Mouse (Mus musculus) heart, embryonic 11.5 days (tissue): ENCODE results near the gene Tbrg1. TPM values are rescaled to one million over a fixed set of nuclear protein-coding genes. Genes with fewer than 3 reads are reported as not detected.

Source experiments
- ATAC-seq: fragments of 200-750 bp; cut with Nextera tagmentation; replicated peaks from 2 replicates; pipeline ENCODE4 v1.8.0; 2017; ENCODE audit warnings: moderate library complexity; ENCODE audit not compliant: insufficient number of reproducible peaks, low FRiP score, low TSS enrichment
- H3K27ac ChIP-seq: fragments of 300-500 bp; sonication (generic); 2 replicates; pipeline ENCODE4 v1.5.1; 2014; ENCODE audit warnings: mild to moderate bottlenecking, low read depth, low read length
- H3K27me3 ChIP-seq: fragments of 300-500 bp; sonication (generic); 2 replicates; pipeline ENCODE4 v1.6.1; 2014; ENCODE audit warnings: mild to moderate bottlenecking, low read length, mixed read lengths; ENCODE audit not compliant: control insufficient read depth, insufficient read depth
- H3K36me3 ChIP-seq: fragments of 300-500 bp; sonication (generic); 2 replicates; pipeline ENCODE4 v1.6.1; 2014; ENCODE audit warnings: mild to moderate bottlenecking, low read length, moderate library complexity, mixed read lengths; ENCODE audit not compliant: control insufficient read depth, insufficient read depth
- H3K4me1 ChIP-seq: fragments of 300-500 bp; sonication (generic); 2 replicates; pipeline ENCODE4 v1.6.1; 2014; ENCODE audit warnings: low read length; ENCODE audit not compliant: control insufficient read depth, insufficient read depth
- H3K4me2 ChIP-seq: fragments of 300-500 bp; sonication (generic); 2 replicates; pipeline ENCODE4 v1.6.1; 2014; ENCODE audit warnings: mild to moderate bottlenecking, moderate library complexity
- H3K4me3 ChIP-seq: fragments of 300-500 bp; sonication (generic); 2 replicates; pipeline ENCODE4 v1.5.1; 2014; ENCODE audit warnings: low read depth, low read length
- H3K9ac ChIP-seq: fragments of 300-500 bp; sonication (generic); 2 replicates; pipeline ENCODE4 v1.6.1; 2014; ENCODE audit warnings: mild to moderate bottlenecking, low read depth, low read length, moderate library complexity
- H3K9me3 ChIP-seq: fragments of 300-500 bp; sonication (generic); replicated peaks from 2 replicates; pipeline ENCODE4 v1.6.1; 2016; ENCODE audit warnings: low read length; ENCODE audit not compliant: control insufficient read depth
- WGBS: fragments of 180-500 bp; shearing (Covaris S2); extraction: QIAGEN DNeasy Blood & Tissue Kit; methylation state at CpG from one replicate; pipeline ENCODE4 v1.1.7; 2014; ENCODE audit not compliant: insufficient replicate concordance; 5-methylcytosine and 5-hydroxymethylcytosine counted together
- polyA plus RNA-seq: library from polyadenylated mRNA; unstranded; fragments of >200 nt; fragmentation: Nextera tagmentation; extraction: Ambion mirVana; gene quantifications from 2 replicates; pipeline ENCODE4 v1.2.1, GENCODE M21; 2014

Tbrg1 gene
- polyA plus RNA-seq, 1 experiment from 2014 or later, result 182 TPM

GRCm38 (mm10) chr9:37669115-37669514 lies 12.0 kb upstream of the Tbrg1 start, which contains the start of gene Panx3:
TSS of gene Panx3 (minus strand) at chr9:37669235.
- Histone ChIP-seq H3K4me3 (no peak within 1 kb of the TSS), H3K4me1 (peaks cover 12% of the 10 kb centered on the region), H3K36me3 (no peaks in the 10 kb centered on the region), H3K9me3 (no peaks in the 10 kb centered on the region), H3K9ac (no peak within 1 kb of the TSS), H3K27me3 (no peaks in the 10 kb centered on the region), H3K27ac (no peak within 1 kb of the TSS), H3K4me2 (no peak within 1 kb of the TSS)
- 66% methylated on average over 6 of the region's 6 CpGs for WGBS
- ATAC-seq, result no peak

- Histone ChIP-seq H3K4me2 (no peak overlapping the region), H3K4me3 (no peak overlapping the region), H3K27me3 (no peaks in the 10 kb centered on the region), H3K27ac (no peak overlapping the region), H3K36me3 (no peaks in the 10 kb centered on the region), H3K4me1 (peaks cover 12% of the 10 kb centered on the region), H3K9ac (no peak overlapping the region), H3K9me3 (no peaks in the 10 kb centered on the region)
- ATAC-seq, result no peak
- WGBS, result 55% methylated on average over 7 of the region's 7 CpGs
These were observed 8.9 kb upstream of the Tbrg1 start for GRCm38 (mm10) chr9:37666045-37666444.

GRCm38 (mm10) chr9:37664604-37665003 lies 7.5 kb upstream of the Tbrg1 start:
- H3K4me1 ChIP-seq, result peaks cover 12% of the 10 kb centered on the region
- WGBS, result 41% methylated on average over 2 of the region's 2 CpGs

GRCm38 (mm10) chr9:37663210-37663609 lies 6.1 kb upstream of the Tbrg1 start:
- H3K4me3 ChIP-seq, result no peak overlapping the region
- peaks cover 12% of the 10 kb centered on the region for H3K4me1 ChIP-seq
- H3K27me3 ChIP-seq, result no peaks in the 10 kb centered on the region
- no peaks in the 10 kb centered on the region for H3K9me3 ChIP-seq
- H3K4me2 ChIP-seq, result no peak overlapping the region
- no peaks in the 10 kb centered on the region for H3K36me3 ChIP-seq
- no peak overlapping the region for H3K27ac ChIP-seq
- H3K9ac ChIP-seq, result no peak overlapping the region
- WGBS, result 68% methylated on average over 1 of the region's 1 CpGs
- ATAC-seq, result no peak

More at GRCm38 (mm10) chr9:37664604-37665003, 7.5 kb upstream of the Tbrg1 start:
- Histone ChIP-seq H3K27ac (no peak overlapping the region), H3K4me2 (no peak overlapping the region), H3K9ac (no peak overlapping the region), H3K4me3 (no peak overlapping the region), H3K36me3 (no peaks in the 10 kb centered on the region), H3K9me3 (no peaks in the 10 kb centered on the region), H3K27me3 (no peaks in the 10 kb centered on the region)
- no peak for ATAC-seq

GRCm38 (mm10) chr9:37659413-37659812 lies 2.3 kb upstream of the Tbrg1 start:
- ATAC-seq, result no peak
- no peak overlapping the region for H3K4me2 ChIP-seq
- no peak overlapping the region for H3K4me3 ChIP-seq
- no peaks in the 10 kb centered on the region for H3K27me3 ChIP-seq
- H3K36me3 ChIP-seq, result no peaks in the 10 kb centered on the region
- 72% methylated on average over 6 of the region's 6 CpGs for WGBS
- peaks cover 11% of the 10 kb centered on the region; the same call in 1 of the 2 replicates for H3K4me1 ChIP-seq
- no peak overlapping the region for H3K9ac ChIP-seq
- no peak overlapping the region for H3K27ac ChIP-seq
- no peaks in the 10 kb centered on the region for H3K9me3 ChIP-seq

GRCm38 (mm10) chr9:37656439-37656881 lies 652 bp downstream of the Tbrg1 start:
- WGBS, result 2% methylated on average over 10 of the region's 10 CpGs
- peak overlapping the region; percentile 85 for H3K9ac ChIP-seq
- no peak for ATAC-seq
- peak overlapping the region; percentile 85 for H3K27ac ChIP-seq
- H3K9me3 ChIP-seq, result no peaks in the 10 kb centered on the region
- no peaks in the 10 kb centered on the region for H3K27me3 ChIP-seq
- H3K4me3 ChIP-seq, result peak overlapping the region; percentile 74
- H3K4me1 ChIP-seq, result peaks cover 14% of the 10 kb centered on the region
- peaks cover 8% of the 10 kb centered on the region for H3K36me3 ChIP-seq
- peak overlapping the region; percentile 85 for H3K4me2 ChIP-seq

GRCm38 (mm10) chr9:37655961-37656360 lies 1.2 kb downstream of the Tbrg1 start:
- H3K4me1 ChIP-seq, result peaks cover 14% of the 10 kb centered on the region
- peak overlapping the region; percentile 85 for H3K9ac ChIP-seq
- ATAC-seq, result no peak
- 45% methylated on average over 8 of the region's 8 CpGs for WGBS
- H3K4me3 ChIP-seq, result peak overlapping the region; percentile 74
- H3K4me2 ChIP-seq, result peak overlapping the region; percentile 85
- peaks cover 12% of the 10 kb centered on the region for H3K36me3 ChIP-seq
- H3K27ac ChIP-seq, result 0 out of 2 replicates have a peak overlapping the region, but pooled peaks have one; percentile 85
- H3K27me3 ChIP-seq, result no peaks in the 10 kb centered on the region
- no peaks in the 10 kb centered on the region for H3K9me3 ChIP-seq

- peak overlapping the region; percentile 2; the same call in 1 of the 2 replicates for H3K4me2 ChIP-seq
- 36% methylated on average over 5 of the region's 5 CpGs for WGBS
- H3K9me3 ChIP-seq, result no peaks in the 10 kb centered on the region
- H3K36me3 ChIP-seq, result peaks cover 32% of the 10 kb centered on the region
- H3K9ac ChIP-seq, result no peak overlapping the region
- ATAC-seq, result no peak
- peak overlapping the region; percentile 54 for H3K27ac ChIP-seq
- H3K27me3 ChIP-seq, result no peaks in the 10 kb centered on the region
- peaks cover 14% of the 10 kb centered on the region for H3K4me1 ChIP-seq
- H3K4me3 ChIP-seq, result no peak overlapping the region
These were observed 3.3 kb downstream of the Tbrg1 start for GRCm38 (mm10) chr9:37653836-37654235.

- Histone ChIP-seq H3K4me3 (no peak overlapping the region), H3K9ac (no peak overlapping the region), H3K36me3 (peaks cover 37% of the 10 kb centered on the region), H3K27ac (no peak overlapping the region), H3K4me2 (no peak overlapping the region), H3K27me3 (no peaks in the 10 kb centered on the region), H3K4me1 (peaks cover 11% of the 10 kb centered on the region), H3K9me3 (no peaks in the 10 kb centered on the region)
- no peak for ATAC-seq
- WGBS, result 95% methylated on average over 5 of the region's 5 CpGs
These were observed 6.5 kb downstream of the Tbrg1 start for GRCm38 (mm10) chr9:37650639-37651038.
